Mouse (Mus musculus) myocyte (in vitro differentiated cells): ENCODE measurements around the gene Itga6. TPM values are rescaled to one million over a fixed set of nuclear protein-coding genes. Genes with fewer than 3 reads are reported as not detected.

Experiments used
- H3K27me3 ChIP-seq: one replicate; pipeline ENCODE4 v1.6.1; 2011; ENCODE audit not compliant: control insufficient read depth, insufficient read depth, insufficient read length
- H3K36me3 ChIP-seq: one replicate; pipeline ENCODE4 v1.6.1; 2011; ENCODE audit not compliant: control insufficient read depth, insufficient read depth
- H3K4me2 ChIP-seq: one replicate; pipeline ENCODE4 v1.6.1; 2011; ENCODE audit warnings: low read depth, control low read depth
- H3K4me3 ChIP-seq: one replicate; pipeline ENCODE4 v1.5.1; 2011; ENCODE audit warnings: mild to moderate bottlenecking, control low read depth, moderate library complexity
- H3K79me2 ChIP-seq: one replicate; pipeline ENCODE4 v1.6.1; 2011; ENCODE audit not compliant: control insufficient read depth, insufficient read depth
- H3ac ChIP-seq: one replicate; pipeline ENCODE4 v1.6.1; 2011; ENCODE audit not compliant: control insufficient read depth, insufficient read length
- CEBPB ChIP-seq: IDR thresholded peaks from 2 replicates; pipeline ENCODE4 v1.6.1; 2011; ENCODE audit warnings: mild to moderate bottlenecking, moderate library complexity; ENCODE audit not compliant: poor library complexity, insufficient read depth, severe bottlenecking
- E2F4 ChIP-seq: IDR thresholded peaks from one replicate; pipeline ENCODE4 v1.6.1; 2011; ENCODE audit warnings: mild to moderate bottlenecking, control low read depth, moderate library complexity; ENCODE audit not compliant: insufficient read depth
- MAX ChIP-seq: IDR thresholded peaks from one replicate; pipeline ENCODE4 v1.6.1; 2011; ENCODE audit warnings: low read depth, mild to moderate bottlenecking, control low read depth
- MYOD1 ChIP-seq, 3 experiments: IDR thresholded peaks; one replicate each; pipeline ENCODE4 v1.6.1; 2011; ENCODE audit warnings: control low read depth in 2 of 3, low read depth in 2 of 3, mild to moderate bottlenecking in 2 of 3, moderate library complexity in 1 of 3; ENCODE audit not compliant: insufficient read length in 2 of 3, control insufficient read depth in 1 of 3
- MYOG ChIP-seq, 3 experiments: IDR thresholded peaks; one replicate each; pipeline ENCODE4 v1.6.1; 2011; ENCODE audit warnings: control low read depth in 2 of 3, low read depth in 2 of 3, mild to moderate bottlenecking in 2 of 3; ENCODE audit not compliant: insufficient read length in 2 of 3, control insufficient read depth in 1 of 3, insufficient read depth in 1 of 3
- POLR2A ChIP-seq: IDR thresholded peaks from one replicate; pipeline ENCODE4 v1.6.1; 2011; ENCODE audit warnings: low read depth, mild to moderate bottlenecking, control low read depth, moderate library complexity; ENCODE audit not compliant: insufficient read length
- POLR2AphosphoS2 ChIP-seq: IDR thresholded peaks from one replicate; pipeline ENCODE4 v1.6.1; 2011; ENCODE audit warnings: low read depth, control low read depth; ENCODE audit not compliant: insufficient read length
- REST ChIP-seq: IDR thresholded peaks from one replicate; pipeline ENCODE4 v1.6.1; 2011; ENCODE audit warnings: mild to moderate bottlenecking, control low read depth, moderate library complexity; ENCODE audit not compliant: insufficient read depth, insufficient read length
- SRF ChIP-seq: IDR thresholded peaks from one replicate; pipeline ENCODE4 v1.6.1; 2011; ENCODE audit warnings: low read depth; ENCODE audit not compliant: control insufficient read depth, insufficient read length
- TCF12 ChIP-seq: IDR thresholded peaks from one replicate; pipeline ENCODE4 v1.6.1; 2011; ENCODE audit warnings: mild to moderate bottlenecking, control low read depth; ENCODE audit not compliant: poor library complexity, insufficient read depth, severe bottlenecking
- USF1 ChIP-seq: IDR thresholded peaks from one replicate; pipeline ENCODE4 v1.6.1; 2011; ENCODE audit warnings: low read depth, mild to moderate bottlenecking, control low read depth, moderate library complexity
- polyA plus RNA-seq: library from polyadenylated mRNA; unstranded; fragments of >200 nt; fragmentation: generic; extraction: Trizol; gene quantifications from one replicate; pipeline ENCODE4 v1.2.1, GENCODE M21; 2012; ENCODE audit warnings: missing spikeins

The Itga6 gene
- polyA plus RNA-seq, 1 experiment = 50.4 TPM

DNA sequence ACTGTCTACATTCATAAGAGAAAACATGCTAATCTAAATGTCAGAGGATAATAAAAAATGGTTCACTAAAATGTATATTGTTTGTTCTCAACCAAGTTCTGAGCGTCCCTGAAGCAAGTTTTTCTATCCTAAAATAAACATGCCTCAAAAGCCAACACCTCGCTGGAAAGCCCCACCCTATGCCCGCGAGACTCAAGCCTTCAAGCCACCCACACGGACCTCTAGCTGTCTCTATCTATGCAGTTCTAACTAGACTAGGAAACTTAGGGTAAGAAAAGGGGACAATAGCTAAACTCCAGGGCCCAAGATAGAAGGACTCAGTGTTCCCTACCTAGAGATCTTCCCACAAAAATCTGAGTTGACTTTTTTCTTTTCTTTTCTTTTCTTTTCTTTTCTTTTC is 40.6 kb downstream of the Itga6 start:
- peak overlapping the region; percentile 78 for H3K4me2 ChIP-seq
- H3K36me3 ChIP-seq = peaks cover 9% of the 10 kb centered on the region
- H3K4me3 ChIP-seq = peak overlapping the region; percentile 85
- peaks cover 32% of the 10 kb centered on the region for H3K79me2 ChIP-seq
- no peaks in the 10 kb centered on the region for H3K27me3 ChIP-seq
- H3ac ChIP-seq = no peak overlapping the region
- TF ChIP-seq MYOD1 (IDR thresholded peaks at IDR 0.05; ENCODE audit: control insufficient read depth in 1 of 3, insufficient read length in 2 of 3, low read depth in 2 of 3) = no peak
- no peak for TF ChIP-seq USF1

DNA sequence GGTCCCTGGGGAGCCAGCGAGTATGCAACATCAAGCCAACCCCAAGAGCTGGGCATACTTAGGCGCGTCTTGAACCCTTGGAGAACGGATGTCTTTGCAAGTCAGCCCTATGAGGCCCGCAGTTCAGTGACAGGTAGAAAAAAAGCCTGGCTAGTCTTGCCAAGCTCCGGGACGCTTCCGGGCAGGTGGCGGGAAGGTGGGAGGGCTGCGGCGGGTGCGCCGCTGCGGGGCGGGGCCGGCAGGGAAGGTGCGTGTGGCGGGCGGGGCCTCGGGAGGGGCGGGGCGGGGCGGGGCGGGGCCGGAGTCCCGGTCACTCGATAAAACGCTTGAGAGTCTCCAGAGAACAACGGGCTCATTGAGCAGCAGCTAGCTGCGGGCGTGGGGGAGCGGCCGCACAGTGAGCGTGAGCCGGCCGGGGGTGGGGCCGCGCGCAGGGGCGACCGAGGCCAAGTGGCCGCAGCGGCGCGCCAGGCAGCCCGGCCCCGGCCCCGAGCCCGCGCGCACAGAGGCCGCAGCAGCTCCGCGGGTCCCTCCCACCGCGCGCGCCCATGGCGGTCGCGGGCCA is 41.3 kb downstream of the Itga6 start:
- Histone ChIP-seq H3ac (peak overlapping the region; percentile 63), H3K79me2 (peaks cover 35% of the 10 kb centered on the region), H3K36me3 (peaks cover 9% of the 10 kb centered on the region), H3K4me2 (peak overlapping the region; percentile 95), H3K27me3 (no peaks in the 10 kb centered on the region), H3K4me3 (peak overlapping the region; percentile 85)
- peak; percentile 87 for TF ChIP-seq POLR2AphosphoS2
- TF ChIP-seq MYOD1 (IDR thresholded peaks at IDR 0.05; ENCODE audit: control insufficient read depth in 1 of 3, insufficient read length in 2 of 3, low read depth in 2 of 3) = peak in 1 of 3 experiments; percentile 37
- peak; percentile 94 for TF ChIP-seq POLR2A
- TF ChIP-seq MAX = no peak
- TF ChIP-seq REST = no peak
- TF ChIP-seq USF1 = no peak
- peak in 1 of 3 experiments; percentile 37 for TF ChIP-seq MYOG (IDR thresholded peaks at IDR 0.05; ENCODE audit: control insufficient read depth in 1 of 3, insufficient read depth in 1 of 3, insufficient read length in 2 of 3, low read depth in 2 of 3)

DNA sequence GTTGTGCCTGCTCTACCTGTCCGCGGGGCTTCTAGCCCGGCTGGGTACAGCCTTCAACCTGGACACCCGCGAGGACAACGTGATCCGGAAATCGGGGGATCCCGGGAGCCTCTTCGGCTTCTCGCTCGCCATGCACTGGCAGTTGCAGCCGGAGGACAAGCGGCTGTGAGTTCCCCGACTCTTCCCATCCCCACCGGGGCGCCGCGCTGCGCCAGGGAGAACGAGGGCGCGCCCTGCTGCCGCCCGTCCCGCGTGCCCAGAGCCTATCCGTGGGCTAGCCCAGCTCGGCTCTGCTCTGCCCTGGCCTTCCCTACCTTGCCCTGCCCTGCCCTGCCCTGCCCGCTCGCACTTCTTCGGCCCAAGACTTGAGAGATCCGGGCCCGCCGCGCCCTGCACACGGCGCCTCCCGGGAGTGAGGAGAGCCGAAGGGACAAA is 41.8 kb downstream of the Itga6 start:
- Histone ChIP-seq H3K79me2 (peaks cover 37% of the 10 kb centered on the region), H3K36me3 (peaks cover 10% of the 10 kb centered on the region), H3K4me3 (peak overlapping the region; percentile 85), H3K27me3 (no peaks in the 10 kb centered on the region), H3ac (peak overlapping the region; percentile 63), H3K4me2 (peak overlapping the region; percentile 95)
- TF ChIP-seq MYOD1 (IDR thresholded peaks at IDR 0.05; ENCODE audit: control insufficient read depth in 1 of 3, insufficient read length in 2 of 3, low read depth in 2 of 3) (peak in 1 of 3 experiments; percentile 14), POLR2AphosphoS2 (no peak)

DNA sequence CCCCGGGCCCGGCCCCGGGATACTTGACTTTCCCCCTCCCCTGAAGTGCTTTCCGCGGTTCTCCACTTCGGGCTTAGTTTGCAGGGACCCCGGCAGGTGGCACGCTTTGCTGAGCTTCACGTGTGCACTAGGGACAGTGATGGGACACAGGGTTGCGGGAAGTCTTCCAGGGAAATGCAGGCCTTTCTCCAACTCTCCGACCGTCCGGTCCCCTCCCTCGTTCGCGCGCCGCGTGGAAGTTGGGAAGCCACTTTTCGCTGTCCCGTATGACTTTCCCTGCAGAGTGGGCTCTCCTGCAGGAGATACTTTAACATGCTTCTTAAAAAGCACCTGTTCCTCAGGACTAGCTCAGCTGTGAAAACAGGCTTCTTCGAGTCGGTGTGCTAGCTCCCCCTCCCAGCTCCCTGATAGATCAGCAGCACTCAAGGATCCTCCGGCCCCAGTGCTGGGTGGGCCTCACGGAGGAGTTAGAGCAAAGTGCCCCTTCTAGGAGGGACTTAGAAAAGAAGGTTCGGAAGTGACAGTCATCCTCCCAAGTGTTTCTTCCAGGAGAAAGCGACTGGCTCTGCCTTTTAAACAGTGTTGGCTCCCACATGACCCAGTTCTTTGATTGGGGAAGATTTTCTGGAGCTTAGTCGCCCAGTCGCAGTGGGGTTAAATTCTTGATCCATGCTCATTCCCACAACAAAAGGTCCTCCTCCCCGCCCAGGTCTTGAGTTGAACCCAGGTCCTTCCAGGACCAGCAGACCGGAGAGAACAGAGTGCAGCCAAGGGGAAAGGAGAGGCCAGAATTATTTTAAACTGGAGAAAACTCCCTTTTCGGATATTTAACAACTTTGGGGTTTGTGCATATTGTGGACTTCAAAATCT is 42.4 kb downstream of the Itga6 start:
- H3K36me3 ChIP-seq = peaks cover 16% of the 10 kb centered on the region
- TF ChIP-seq REST = no peak
- no peak for TF ChIP-seq SRF
- TF ChIP-seq MYOD1 (IDR thresholded peaks at IDR 0.05; ENCODE audit: control insufficient read depth in 1 of 3, insufficient read length in 2 of 3, low read depth in 2 of 3) = peak in 1 of 3 experiments; percentile 35
- TF ChIP-seq MYOG (IDR thresholded peaks at IDR 0.05; ENCODE audit: control insufficient read depth in 1 of 3, insufficient read depth in 1 of 3, insufficient read length in 2 of 3, low read depth in 2 of 3) = peak in 1 of 3 experiments; percentile 10
- H3K27me3 ChIP-seq = no peaks in the 10 kb centered on the region

DNA sequence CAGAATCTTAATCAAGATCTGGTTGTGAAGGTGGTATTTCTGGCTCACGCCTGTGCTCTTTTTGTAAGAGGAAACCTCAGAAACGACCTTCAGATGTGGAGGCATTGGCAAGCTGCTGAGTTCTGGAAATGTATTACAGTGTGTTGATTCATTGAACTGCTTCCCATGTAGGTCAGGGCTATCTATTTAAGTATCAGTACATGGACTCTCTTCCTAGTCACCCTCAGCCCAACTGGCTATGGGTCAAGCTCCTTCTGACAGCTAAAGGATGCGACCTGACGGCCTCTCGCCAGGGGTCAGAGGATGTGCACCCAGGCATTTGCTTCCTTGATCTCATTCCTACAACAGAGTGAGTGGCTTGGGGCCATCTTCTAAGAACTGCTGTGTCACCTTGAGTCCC is 45.3 kb downstream of the Itga6 start:
- Histone ChIP-seq H3K79me2 (peaks cover 72% of the 10 kb centered on the region), H3K4me2 (no peak overlapping the region), H3K4me3 (no peak overlapping the region), H3K36me3 (peaks cover 16% of the 10 kb centered on the region), H3ac (no peak overlapping the region), H3K27me3 (no peaks in the 10 kb centered on the region)
- TF ChIP-seq SRF (no peak), REST (no peak)

More for the DNA sequence above, 42.4 kb downstream of the Itga6 start:
- Histone ChIP-seq H3K4me2 (peak overlapping the region; percentile 95), H3K4me3 (peak overlapping the region; percentile 85), H3K79me2 (peaks cover 43% of the 10 kb centered on the region), H3ac (peak overlapping the region; percentile 63)

DNA sequence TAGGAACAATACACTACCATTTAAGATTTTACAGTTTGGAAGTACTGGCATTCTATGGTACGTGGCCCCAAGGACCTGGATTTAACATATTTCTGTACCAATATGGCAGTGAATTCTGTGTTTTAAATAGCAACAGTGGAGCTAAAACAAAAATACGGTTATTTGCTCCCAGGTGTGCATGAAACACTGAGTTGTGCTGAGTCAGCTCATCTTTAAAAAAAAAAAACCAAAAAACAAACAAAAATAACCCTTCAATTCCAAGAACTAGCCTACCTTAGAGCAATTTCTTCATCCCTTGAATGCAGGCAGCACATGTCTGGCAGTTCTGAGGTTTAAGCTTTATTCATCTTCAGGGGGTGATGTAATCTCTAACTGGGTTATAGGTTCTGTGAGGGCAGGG is 45.8 kb downstream of the Itga6 start:
- Histone ChIP-seq H3K79me2 (peaks cover 77% of the 10 kb centered on the region), H3K27me3 (no peaks in the 10 kb centered on the region), H3K36me3 (peaks cover 16% of the 10 kb centered on the region), H3K4me2 (no peak overlapping the region), H3ac (no peak overlapping the region), H3K4me3 (no peak overlapping the region)
- TF ChIP-seq CEBPB (no peak), USF1 (no peak), TCF12 (no peak), E2F4 (no peak), MYOD1 (IDR thresholded peaks at IDR 0.05; ENCODE audit: control insufficient read depth in 1 of 3, insufficient read length in 2 of 3, low read depth in 2 of 3) (no peak), POLR2A (no peak)
